Mouse (Mus musculus) A20 (cell line): ENCODE measurements around the gene Prkar2b.

ENCODE experiments used
- DNase-seq: peaks from one replicate; pipeline ENCODE4 v3.0.0-alpha.2; 2011; ENCODE audit warnings: low read depth, low spot score

Prkar2b gene

DNA sequence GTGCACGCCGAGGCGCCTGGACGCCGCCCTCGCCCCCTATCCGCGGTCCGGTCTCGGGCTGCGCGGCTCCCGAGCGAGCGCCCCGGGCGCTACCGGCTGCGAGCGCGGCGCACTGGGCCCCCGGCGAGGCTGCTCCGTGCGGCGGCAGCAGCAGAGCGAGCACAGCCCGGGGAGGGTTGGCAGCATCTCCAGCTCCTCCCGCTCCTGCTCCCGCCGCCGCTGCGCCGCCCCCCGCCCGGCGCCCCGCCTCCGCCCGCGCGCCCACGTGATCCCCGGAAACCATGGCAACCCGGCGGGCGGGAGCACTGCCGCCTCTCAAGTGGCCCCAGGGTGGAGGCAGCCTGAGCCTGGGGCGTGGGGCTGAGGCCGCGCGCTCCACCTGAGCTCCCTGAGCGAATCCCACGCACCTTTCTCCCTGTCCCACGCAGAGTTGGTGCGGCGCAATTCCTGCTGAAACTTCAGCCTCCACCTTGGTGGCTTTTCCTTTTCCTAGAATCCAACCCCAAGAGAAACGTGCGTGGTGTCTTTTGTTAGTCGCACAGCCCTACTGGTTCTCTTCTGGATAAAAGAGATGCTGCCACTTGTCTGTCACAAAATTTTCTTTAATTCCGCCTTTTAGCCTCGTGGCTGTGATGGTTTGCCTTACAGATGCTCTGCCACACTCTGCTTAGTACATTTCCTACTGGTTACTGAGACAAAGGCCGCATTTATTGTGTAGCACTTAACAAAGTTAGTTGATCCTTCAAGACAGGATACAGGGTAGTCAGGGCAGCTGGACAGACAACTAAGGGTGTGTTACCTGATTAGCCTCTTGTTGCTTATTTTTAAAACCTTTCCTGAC lies at the start of gene Prkar2b:
TSS of gene Prkar2b (minus strand) at position 207 of the 841 bp plus-strand sequence.
- peak; percentile 93 for DNase-seq

DNA sequence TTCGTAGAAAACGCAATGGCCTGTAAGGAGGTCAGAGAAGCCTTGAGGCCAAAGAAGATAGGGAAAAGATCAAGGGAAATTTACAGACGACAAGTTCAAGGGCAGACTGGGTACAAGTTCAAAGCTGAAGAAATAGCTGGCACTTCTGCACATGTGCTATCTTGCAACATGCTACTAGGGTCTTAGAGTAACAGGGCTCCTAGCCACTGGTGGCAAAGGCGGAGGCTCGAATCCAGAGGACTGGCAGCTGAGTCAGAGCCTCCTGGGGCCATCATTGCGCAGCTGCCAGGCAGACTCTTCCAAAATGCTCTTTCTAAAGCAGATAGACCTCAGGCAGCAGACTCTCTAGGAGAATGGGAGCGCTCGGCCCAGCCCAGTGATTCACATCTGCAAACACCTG lies 48.1 kb upstream of the Prkar2b start:
- no peak for DNase-seq

DNA sequence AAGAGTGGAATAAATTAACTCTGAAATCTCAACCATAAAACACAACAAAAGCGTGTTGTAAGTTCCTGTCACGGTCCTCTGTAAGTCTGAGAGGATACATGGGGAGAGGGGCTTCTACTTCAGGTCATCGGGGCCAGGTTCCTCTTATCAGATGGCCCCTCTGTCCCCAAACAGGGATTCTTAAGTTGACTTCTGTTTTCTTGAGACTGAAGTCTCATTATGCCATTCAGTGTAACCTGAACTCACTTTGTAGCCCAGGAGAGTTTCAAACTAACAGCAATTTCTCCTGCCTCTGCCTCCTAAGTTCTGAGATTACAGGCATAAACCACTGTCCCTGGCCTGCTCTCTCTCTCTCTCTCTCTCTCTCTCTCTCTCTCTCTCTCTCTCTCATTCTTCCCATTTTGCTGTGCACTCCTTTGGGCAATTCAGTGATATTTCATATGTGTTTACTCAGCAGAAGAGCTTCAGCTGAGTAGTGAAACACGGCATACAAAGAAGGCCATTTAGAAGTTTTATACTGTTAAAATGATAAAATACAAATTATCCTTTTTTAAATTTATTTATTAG lies 43.9 kb upstream of the Prkar2b start:
- no peak for DNase-seq

DNA sequence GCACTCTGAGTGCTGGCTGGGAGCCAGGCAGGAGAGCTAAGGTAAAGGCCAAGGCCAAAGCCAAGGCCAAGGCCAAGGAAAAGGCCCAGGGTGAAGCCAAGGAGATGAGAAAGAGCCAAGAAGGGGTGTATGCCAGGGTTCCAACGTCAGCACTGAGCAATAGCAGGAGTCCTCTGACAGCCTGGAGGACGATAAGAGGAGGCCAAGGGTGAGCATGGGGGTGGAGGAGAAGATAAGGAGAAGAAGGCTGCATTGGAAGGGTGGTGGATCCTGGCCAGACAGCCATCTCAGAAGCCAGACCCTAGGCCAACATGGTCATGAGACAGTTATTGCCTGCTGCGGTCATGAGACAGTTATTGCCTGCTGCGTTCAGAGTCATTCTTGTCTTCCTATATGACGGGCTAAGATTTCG lies 43.4 kb upstream of the Prkar2b start:
- DNase-seq = no peak

DNA sequence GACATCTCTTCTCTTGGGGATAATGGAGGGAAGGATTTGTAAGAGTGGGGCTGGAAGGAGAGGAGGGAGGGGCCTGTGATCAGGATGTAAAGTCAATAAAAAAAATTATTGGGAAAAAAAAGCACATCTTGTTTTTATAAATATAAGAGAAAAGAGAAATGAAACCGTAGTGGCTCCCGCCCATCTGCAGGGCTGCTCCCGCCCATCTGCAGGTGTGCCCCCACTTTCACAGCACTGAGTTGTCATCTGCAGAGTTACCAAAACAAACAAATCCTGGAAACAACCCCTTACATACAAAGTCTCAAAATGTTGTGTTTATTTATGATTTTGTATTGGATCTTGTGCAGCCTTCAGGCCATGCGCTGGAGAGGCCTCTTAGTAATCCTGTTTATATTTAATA lies 40.2 kb upstream of the Prkar2b start:
- peak; percentile 88 for DNase-seq

DNA sequence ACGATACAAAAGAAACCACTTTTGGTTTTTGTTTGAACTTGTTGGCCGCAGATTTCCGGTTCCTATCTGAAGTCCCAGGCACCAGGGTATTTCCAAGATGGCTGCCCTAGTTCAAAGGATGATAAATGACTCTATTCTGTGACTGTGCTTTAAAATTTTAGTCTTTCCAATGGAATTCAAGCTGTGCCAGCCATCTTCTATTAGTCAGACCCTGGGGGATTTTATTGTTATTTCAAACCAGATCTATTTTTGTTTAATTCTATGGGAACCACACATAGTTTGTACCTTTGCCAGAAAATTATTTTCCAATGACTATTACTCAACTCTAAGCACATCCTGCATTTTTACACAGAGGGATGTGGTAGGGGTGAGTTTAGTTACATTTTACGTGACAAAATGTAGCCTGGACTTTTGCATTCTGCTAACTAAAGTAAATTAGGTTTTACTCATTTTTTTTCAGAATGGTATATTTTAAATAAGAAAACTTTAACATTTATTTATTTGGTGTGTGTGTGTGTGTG lies 38.6 kb upstream of the Prkar2b start:
- no peak for DNase-seq

DNA sequence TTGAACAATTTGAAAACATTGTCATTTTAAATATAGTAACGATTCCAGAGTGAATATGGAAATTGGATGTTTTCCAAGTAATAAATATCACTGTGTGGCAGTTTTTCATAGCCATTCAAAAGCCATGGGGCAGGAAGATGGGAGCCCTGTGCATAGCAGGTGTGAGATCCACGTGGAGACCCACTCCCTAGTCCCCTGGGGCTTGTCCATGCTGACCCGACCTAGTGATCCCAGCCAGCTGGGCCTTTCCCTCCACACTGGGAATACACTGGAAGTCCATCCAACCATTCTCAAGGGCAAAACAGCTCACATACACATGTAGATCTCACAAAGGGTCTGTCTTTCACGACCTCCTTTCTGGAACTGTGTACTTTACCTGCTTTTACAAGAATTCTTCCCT lies 37.5 kb upstream of the Prkar2b start:
- DNase-seq = no peak

DNA sequence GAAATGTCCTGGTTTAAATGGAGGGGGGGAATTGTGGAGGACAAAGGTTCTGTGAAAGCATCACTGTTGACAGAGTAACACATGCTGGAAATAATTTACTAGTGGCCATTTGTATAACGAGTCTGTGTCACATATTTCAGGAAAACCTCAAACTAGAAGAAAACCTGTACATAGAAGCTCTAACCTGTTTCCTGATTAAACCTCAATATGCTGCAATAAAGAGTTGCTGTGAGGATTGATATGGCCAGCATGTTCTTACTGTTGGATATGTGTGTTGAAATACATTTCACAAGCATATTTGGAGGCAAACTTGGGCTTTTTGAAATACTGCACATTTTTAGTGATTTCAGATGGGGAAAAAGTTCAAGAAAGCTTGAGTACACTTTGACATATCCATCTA lies 36.0 kb upstream of the Prkar2b start:
- DNase-seq = no peak

DNA sequence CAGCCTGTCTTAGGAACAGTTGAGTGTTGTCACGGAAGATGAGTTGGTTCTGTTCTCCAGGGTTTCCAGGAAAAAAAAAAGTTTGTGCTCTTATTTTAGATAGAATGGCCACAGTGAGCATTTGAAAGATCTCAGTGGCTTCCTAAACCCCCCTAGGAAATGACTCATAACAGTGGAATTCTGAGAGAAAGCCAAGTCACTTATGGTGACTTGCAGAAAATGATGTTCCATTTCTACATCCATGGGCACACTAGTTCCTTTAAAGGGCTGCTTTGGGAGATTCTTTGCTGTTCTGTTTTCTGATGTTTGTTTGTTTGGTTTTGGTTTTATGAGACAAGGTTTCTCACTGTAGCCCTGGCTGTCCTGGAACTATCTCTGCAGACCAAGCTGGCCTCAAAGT lies 34.1 kb upstream of the Prkar2b start:
- no peak for DNase-seq

DNA sequence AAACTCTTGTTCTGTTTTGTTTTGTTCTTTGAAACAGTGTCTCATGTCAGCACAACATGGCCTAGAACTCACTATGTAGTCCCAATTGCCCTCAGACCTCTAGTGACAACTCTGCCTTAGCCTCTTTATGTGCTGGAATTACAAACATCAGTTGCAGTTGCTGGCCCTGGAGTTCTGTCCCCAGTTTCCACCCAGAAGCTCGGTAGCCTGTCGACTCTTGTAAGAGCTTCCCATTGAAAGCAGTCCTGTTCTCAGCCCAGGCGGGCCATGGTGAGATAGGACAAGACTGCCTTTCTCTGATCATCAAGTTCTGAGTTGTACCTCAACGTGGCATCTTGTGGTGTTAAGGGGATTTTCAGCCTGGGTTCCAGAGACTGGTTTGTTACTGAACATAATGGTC lies 31.4 kb upstream of the Prkar2b start:
- DNase-seq = no peak

DNA sequence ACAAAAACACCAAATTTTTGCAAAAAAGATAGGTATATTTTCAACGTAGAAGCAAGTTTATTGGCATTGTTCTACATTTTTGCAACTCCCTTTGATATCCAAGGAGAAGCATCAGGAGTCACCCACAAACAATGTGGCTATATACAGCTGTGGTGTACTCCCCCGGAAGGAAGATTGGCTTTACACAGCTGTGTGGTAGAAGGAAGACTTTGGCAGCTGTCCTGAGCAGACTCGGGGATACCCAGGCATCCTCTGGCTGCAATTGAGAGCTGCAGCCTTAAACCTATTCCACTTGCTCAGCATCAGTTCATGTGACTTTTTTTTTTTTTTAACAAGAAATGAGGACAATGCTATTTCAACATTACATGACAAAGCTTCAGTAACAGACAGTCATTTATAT lies 27.5 kb upstream of the Prkar2b start:
- DNase-seq = peak; percentile 24

DNA sequence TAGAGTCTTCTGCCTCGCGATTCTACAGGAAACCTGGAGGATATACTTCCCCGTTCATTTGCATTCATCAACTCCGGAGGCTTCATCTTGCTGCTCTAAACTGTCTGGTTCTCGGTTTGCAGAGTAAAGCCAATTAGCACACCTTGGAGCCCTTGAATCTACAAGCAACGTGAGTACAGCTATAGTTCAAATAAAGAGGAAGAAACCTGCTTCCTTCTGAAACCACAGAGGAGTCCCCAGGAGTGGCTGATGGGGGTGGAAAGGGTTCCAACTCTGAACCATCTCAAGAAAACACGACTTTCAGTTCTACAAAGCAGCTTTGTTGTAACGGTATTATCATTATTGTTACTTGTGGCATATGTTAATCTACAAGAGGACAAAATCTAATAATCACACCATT lies 26.2 kb upstream of the Prkar2b start:
- DNase-seq = peak; percentile 77

DNA sequence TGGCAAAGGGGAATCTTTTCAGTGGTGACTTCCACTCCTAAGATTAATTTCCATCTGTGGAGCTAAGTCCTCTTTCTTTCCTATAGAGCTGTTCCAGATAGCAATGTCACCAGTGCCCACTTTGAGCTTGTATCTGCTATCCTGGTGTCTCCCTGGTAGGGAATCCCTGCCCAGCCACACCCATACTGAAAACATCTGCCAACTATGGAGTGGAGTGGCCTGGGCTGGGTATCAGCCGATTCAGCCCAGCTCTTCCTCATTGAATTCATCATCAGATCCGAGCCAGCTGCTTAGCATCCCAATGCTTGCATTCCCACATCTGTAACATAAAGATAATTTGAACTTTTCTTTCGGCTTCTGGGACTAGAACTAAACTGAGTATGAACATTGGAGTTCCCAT lies 25.8 kb upstream of the Prkar2b start:
- DNase-seq = no peak

DNA sequence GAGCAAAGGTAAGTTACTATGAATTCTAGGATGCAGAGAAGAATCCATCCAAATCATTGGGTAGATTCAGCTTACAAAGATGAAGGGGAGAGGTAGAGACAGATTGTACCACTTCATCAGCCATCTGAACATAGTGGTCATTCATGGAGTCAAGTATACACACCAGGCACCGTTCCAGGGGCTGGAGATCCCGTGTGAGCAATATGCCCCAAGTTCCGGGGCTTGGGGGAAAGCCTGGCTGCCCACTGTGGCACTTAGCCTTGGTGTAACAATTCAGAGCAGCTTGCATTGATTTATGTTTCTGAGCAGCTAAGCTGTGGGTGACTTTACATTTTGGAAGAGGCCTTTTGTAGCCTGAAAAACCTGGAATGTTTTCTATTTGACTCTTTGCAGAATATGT lies 24.8 kb upstream of the Prkar2b start:
- no peak for DNase-seq

DNA sequence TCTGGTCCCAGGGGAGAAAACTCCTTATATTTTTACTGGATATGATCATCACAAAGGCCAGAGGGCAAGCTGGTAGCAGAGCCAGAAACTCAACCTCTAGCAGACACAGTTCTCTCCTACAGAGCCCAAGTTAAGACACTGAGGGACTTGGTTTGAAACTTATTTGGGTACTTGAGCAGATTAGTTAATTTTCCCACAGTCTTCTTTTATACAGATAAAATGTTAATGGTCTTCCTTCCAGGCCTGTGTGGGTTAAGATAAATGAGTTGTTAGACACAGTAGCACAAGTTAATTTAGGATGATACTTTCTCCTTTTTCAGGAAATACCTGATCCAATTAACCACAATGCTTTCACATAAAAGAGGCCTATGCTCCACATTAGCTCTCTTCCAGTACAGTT lies 24.1 kb upstream of the Prkar2b start:
- DNase-seq = no peak

DNA sequence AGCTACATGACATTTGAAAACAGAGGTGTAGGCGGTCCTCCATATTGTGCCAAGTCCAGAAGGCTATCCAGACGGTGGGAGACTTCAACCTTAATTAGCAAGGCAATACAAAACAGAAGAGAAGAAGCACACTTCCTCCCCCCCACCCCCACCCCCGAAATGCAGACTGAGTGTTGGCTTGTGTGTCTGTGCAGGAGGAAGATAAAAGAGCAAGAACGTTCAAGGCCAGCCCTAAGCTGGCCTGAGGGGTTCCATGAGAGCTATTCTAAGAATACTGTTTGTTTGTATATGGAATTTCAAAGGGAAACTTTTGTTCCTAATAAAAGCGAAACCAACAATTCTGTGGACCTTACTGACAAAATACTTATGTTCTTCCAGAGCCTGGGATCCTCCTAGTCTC lies 23.5 kb upstream of the Prkar2b start:
- no peak for DNase-seq

DNA sequence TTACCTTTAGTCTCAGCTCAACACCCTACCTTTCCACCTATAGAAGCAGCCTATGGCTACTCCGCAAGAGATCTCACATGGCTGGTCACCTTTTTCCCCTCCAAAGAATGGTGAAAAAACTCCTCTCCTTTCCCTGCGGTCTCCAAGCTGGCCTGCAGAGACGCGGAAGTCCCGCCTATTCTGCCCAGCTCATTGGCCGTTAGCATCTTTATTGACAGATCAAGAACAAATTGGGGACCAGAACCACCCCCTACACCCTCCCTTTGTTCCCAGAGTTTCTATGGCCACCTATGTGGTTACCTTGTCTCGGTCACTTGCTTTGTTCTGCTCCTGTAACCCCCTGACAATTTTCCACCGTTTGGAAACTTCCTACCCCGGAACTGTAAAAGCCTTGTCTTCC lies 19.6 kb upstream of the Prkar2b start:
- DNase-seq = no peak

DNA sequence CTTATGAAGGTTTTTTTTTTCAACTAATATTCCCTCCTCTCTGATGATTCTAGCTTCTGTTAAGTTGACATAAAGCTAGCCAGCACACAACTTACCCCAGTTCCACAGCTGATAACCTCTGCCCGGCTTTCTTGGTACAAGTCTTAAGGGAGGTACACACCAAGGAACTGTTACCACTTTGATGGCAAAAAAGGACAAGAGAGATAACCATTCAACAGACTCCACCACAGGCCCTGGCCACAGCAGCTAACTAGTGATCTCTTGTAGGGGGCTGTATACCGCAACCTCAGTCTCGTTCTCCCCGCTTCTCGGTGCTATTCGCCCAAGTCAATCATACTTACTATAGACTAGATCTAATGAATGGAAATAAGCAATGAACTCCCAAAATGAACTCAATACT lies 16.3 kb upstream of the Prkar2b start:
- DNase-seq = no peak

DNA sequence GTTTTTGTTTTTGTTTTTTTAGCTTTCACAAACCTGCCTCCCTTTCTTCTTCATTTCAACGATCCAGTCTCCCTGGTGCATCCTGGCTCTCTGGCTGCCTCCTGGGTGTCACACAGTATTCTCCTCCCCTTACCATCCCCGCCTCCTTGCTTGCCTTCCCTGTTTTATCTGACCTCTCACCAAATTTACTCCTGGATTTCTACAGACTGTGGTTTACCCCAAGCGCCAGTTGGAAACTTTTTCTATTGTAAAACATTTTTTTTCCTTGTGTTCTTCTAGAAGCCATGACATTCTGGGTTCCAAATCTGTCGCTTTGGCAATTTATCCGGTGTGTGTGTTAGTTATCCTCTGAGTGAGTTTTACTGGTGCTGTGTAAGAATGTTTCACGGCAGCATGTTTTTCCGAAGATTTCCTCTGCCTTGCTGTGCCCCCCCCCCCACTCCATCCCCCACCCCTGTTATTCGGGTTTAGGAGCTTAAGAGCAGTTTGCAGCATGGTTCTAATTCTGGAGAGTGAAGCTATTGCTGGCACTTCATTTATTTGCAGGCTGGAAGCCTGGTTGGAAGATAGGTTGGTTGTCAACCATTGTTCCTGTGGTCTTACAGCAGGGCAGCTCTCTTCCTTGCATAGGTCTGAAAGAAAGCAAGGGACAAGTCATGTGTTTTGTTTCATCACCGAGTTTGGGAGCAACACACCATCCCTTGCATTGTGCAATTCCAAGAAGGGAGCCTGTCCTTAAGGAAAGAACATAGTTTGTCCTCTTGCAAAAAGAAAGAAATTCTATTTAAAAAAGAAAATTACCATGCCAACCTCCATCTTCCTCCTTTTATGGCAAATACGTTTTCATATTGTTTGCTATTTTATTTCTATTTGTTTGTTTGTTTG lies 15.0 kb upstream of the Prkar2b start:
- no peak for DNase-seq

DNA sequence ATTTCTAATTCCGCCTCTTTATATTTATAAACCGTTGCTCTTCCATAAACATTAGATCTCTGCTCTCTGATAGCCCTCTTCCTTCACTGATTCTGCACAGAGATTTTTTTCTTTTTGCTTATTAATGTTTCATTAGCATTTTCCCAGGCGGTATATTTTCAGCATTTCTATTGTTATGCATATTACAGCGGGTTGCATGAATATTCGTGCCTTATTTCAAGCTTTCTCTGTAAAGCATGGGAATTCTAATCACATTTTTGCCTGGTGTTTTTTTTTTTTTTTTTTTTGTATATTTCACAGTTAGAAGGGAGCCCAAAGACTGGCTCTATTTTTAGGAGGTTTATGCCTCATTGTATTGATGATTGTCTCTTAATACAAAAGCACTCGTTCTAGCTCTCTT lies 13.2 kb upstream of the Prkar2b start:
- DNase-seq = no peak

DNA sequence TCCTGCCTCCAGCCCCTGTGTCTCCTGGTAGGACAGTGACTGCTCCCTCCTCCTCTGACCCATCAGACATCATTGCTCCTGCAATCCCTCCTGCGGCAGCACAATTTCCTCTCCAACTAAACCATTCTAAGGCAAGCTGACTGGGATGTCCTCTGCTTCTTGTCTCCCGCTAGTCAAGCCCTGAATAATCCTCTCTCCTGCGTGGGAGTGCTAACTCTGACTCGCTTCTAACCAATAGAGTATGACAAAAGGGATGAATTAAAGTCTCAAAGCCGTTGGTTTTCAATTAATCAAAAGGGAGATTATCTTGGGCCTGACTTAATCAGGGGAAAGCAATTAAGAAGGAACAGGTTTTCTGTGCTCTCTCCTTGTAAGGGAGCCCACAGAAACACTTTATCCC lies 4.9 kb upstream of the Prkar2b start:
- no peak for DNase-seq
